1 mouse cellular context compared by ENCODE assay signal in the genomic region with DNA sequence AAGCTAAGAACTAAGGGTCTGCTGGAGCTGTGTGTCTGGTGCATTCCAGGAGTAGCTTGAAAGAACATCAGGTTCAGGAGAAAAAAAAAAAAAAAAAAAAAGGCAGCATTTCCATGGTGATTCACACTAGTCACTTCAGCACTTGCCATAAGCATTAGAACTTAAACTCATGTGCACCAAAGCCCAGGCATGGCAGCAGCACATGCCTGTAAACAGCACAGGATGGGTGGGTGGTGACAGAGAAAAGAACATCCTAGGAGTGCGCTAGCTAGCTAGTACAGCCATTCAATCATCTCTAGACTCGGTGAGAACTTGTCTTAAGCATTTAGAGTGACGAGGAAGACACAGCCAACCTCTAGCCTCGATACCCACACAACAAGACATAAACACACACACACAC.
TF ChIP-seq lines count a peak whose summit lies in the region.

No protein-coding gene starts in this region.

TF ChIP-seq in CH12.LX, 34 proteins besides CTCF, POLR2A, EP300 and RAD21 (continued from another document):
- TF ChIP-seq PAX5 (IDR thresholded peaks at IDR 0.05; ENCODE audit: low read length) = no peak
- TF ChIP-seq RCOR1 (conservative IDR thresholded peaks at IDR 0.05; ENCODE audit: low read depth, low read length) = no peak
- no peak for TF ChIP-seq ZMIZ1 (IDR thresholded peaks at IDR 0.05; ENCODE audit: low read depth, low read length)
